Mouse (Mus musculus) heart, postnatal 0 days (tissue): ENCODE data around the gene Map1s.
"Not testable (repeated sequence)": the region's sequence is repeated elsewhere in the genome, so short reads cannot be mapped to it uniquely, and the experiment has no call there.

Experiments used
- CTCF ChIP-seq: IDR thresholded peaks from 2 replicates; pipeline ENCODE4 v1.5.1; 2016; ENCODE audit warnings: antibody characterized with exemption, control low read depth, low read depth
- EP300 ChIP-seq: IDR thresholded peaks from 2 replicates; pipeline ENCODE4 v1.6.1; 2016; ENCODE audit warnings: antibody characterized with exemption, low read depth

DNA sequence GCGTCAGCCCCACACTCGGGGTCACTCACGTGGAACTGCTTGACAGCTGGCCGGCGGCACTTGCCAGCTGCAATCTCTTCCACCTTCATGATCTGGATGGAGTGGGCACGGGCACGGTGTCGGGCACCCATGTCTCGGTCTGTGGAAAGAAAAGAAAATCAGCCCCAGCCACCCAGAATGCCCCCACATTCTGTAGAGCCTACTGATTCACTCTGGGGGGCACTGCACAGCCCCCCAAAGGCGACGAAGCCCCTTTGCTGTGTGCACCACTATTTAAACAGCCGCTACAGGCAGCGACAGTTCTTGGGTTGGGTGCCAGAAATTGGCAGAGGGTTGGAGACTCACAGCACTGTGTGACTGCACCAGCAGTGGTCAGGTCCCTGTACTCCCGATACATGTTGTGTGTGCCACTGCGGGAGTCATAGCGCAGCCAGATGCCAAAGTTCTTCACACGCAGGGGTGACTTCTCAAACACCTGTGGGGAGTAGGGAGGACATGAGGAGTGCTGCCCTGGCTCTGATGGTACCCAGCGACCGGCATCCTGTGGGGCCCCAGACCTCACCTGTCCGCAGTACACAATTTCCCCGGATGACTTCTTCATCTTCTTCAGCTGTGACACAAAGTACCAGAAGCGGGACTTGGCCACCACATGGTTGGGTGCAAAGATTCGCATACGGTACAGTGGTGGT, 10.0 kb upstream of the Map1s start:
- not testable (repeated sequence) for TF ChIP-seq CTCF, EP300
